Mouse (Mus musculus) small intestine, adult 2 months (tissue): ENCODE measurements around the gene Lpp.

Source experiments
- CTCF ChIP-seq: fragments of 200-500 bp; IDR thresholded peaks from 2 replicates; pipeline ENCODE4 v1.5.1; 2012; ENCODE audit warnings: low read depth, mild to moderate bottlenecking, control low read depth, inconsistent platforms, low read length, moderate library complexity, mixed read lengths; ENCODE audit not compliant: insufficient replicate concordance, insufficient read length; ENCODE audit errors: extremely low read depth
- POLR2A ChIP-seq: fragments of 200-500 bp; IDR thresholded peaks from 2 replicates; pipeline ENCODE4 v1.6.1; 2012; ENCODE audit warnings: low read depth, mild to moderate bottlenecking, control low read depth, inconsistent platforms, low read length, moderate library complexity

DNA sequence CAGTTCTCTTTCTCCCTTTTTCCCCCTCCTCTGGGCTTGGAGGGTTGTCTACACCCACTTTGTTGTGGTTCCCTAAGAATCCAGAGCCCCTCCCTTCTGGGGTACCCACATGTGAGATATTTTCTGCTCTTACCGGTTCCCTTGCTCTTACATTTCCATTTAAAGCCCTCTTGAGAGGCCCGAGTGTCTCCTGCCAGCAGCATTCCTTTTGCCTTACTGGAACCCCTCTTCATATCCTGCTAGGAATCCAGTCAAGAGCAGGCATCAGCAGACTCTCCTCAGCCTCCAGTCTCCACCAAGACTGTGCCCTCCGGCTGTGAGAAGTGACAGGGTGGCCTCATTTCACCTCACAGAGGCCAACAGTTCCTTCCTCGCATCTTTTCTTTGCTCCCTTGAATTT is 24.7 kb downstream of the Lpp start:
- no peak for TF ChIP-seq CTCF
- TF ChIP-seq POLR2A = no peak
